Mouse (Mus musculus): Measurements from ENCODE around the gene Cdk6. TPM values are rescaled to one million over a fixed set of nuclear protein-coding genes. Genes with fewer than 3 reads are reported as not detected.
"Not testable (repeated sequence)": the region's sequence is repeated elsewhere in the genome, so short reads cannot be mapped to it uniquely, and the experiment has no call there.

Cdk6 gene
- polyA plus RNA-seq, 1 experiment from 2014 or later: 18.0 TPM

DNA sequence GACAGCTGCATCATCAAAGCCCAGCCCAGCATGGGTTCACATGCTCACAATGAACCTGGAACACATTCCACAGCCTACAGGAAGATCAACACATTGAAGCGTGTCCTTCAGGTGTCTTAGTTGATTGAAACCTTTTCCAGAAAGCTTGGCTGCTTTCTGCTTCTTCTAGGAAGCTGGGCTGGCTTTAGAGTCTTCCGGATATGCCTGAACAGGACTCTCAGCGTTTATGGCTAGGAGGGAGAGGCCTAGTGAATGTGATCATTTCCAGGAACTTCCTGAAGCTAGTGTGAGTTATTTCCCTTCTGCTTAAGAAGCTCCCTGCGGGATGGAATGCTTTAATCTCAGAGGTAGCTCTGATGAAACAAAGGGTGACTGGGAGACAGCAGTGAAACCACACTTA lies 17.2 kb upstream of the Cdk6 start:
- 71% methylated on average over 4 of the region's 4 CpGs for WGBS
- Histone ChIP-seq H3K4me1 (replicated peaks) (no peaks in the 10 kb centered on the region), H3K9me3 (no peaks in the 10 kb centered on the region), H3K36me3 (no peaks in the 10 kb centered on the region), H3K9ac (replicated peaks) (no peak overlapping the region), H3K4me2 (replicated peaks) (no peak overlapping the region), H3K27ac (no peak overlapping the region), H3K27me3 (no peaks in the 10 kb centered on the region), H3K4me3 (replicated peaks) (no peak overlapping the region)
- ATAC-seq: no peak

DNA sequence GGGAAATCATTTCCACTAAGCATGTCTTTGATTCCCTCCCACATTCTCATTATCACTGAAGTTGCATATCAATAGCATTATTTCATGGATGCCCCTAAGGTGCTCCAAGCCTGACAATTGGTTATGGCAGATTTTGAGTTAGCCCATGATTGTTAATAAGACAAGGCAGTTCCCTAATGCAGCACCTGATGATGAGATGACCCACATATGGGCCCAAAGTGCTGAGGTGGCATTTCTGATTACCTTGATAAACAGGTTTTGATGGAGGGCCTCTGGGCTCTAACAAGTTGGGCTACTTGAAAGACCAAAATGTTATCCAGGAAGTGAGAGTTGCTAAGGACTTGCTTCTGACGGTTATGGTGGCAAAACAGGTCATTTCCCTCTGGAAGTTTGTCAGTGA lies 11.9 kb upstream of the Cdk6 start:
- H3K4me2 ChIP-seq (replicated peaks): no peak overlapping the region
- no peak for ATAC-seq
- no peak overlapping the region for H3K4me3 ChIP-seq (replicated peaks)
- no peaks in the 10 kb centered on the region for H3K27me3 ChIP-seq
- no peaks in the 10 kb centered on the region for H3K4me1 ChIP-seq (replicated peaks)
- H3K9me3 ChIP-seq: no peaks in the 10 kb centered on the region
- no peak overlapping the region for H3K9ac ChIP-seq (replicated peaks)
- H3K36me3 ChIP-seq: no peaks in the 10 kb centered on the region
- no peak overlapping the region for H3K27ac ChIP-seq
- WGBS: 63% methylated on average over 1 of the region's 1 CpGs

DNA sequence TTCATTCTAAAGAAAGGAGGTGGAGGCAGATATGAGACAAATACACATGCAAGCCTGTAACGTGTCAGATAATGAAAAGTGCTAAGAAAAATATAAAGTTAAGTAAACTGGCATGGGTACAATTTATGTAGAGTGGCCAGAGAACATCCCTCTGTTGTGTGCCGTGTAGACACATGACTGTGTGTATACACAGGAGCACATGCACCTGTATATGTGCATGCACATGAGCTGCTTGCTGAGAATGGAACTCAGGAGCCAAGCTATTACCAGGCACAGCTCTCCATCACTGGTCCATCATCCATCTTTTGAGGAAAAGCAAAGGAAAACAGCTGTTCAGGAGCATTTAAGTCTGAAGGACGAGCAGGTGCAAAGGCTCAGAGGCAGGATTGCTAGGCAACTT lies 10.4 kb upstream of the Cdk6 start:
- H3K36me3 ChIP-seq: no peaks in the 10 kb centered on the region

DNA sequence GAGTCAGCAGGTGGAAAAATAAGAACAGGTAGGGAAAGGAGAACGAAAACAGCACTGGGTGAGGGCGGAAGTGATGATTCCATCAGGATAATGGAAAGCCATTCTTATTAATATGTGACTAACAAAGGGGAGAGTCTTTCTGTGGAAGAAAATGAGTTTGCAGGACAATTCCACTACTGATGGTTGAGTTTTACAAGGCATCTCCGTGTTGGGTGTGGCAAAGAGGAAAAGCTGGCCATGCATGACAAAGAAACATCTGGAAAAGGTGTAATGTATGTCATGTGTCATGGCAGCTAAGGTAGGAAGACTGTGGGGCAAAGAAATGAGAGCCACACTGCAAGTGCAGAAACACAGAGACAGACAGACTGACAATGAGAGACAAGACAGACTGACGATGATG lies 8.3 kb upstream of the Cdk6 start:
- H3K4me1 ChIP-seq (replicated peaks); H3K27me3 ChIP-seq; H3K9ac ChIP-seq (replicated peaks); H3K27ac ChIP-seq; H3K36me3 ChIP-seq; H3K4me3 ChIP-seq (replicated peaks); H3K9me3 ChIP-seq; H3K4me2 ChIP-seq (replicated peaks); ATAC-seq: not testable (repeated sequence)
- WGBS: 93% methylated on average over 4 of the region's 4 CpGs

More for the DNA sequence above, 10.4 kb upstream of the Cdk6 start:
- H3K4me3 ChIP-seq (replicated peaks): no peak overlapping the region
- H3K4me2 ChIP-seq (replicated peaks): no peak overlapping the region
- 75% methylated on average over 3 of the region's 3 CpGs for whole genome bisulfite sequencing
- no peak overlapping the region for H3K9ac ChIP-seq (replicated peaks)
- H3K27ac ChIP-seq: no peak overlapping the region
- no peaks in the 10 kb centered on the region for H3K27me3 ChIP-seq
- H3K9me3 ChIP-seq: no peaks in the 10 kb centered on the region
- H3K4me1 ChIP-seq (replicated peaks): no peaks in the 10 kb centered on the region
- no peak for ATAC-seq

DNA sequence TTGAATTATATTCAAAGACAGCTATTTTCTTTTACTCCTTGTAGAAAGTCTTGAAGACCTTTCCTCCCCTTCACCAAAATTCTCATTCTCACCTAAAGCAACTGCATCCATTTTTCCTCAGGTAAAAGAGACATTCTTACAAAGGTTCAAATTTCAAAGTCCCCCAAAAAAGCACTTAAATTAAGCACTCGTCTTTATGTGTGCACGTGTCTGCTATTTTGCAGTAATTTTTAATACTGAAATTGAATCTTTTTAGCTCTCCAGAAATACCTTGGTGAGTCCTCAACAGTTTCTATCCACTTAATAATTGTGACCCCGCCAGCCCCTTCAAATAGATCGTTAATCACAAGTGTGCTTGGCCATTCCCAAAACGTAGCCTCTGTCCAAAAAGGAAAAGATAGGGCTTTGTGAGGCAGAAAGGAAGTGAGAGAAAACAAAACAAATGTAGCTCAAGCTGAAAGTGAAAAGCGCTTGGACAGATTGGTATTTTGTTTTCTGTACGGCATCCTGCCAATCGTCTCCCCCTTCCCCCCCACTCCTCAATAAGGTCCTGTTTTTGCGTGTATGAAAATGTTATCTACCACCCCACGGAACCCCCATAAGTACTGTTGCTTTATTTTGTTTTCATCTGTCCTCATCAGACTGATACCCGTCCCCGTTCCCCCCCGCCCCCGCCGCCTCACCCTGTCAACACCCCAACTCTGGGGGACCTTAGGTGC lies 786 bp upstream of the Cdk6 start:
- not testable (repeated sequence) for ATAC-seq, H3K36me3 ChIP-seq, H3K27ac ChIP-seq, H3K9me3 ChIP-seq
- H3K4me3 ChIP-seq (replicated peaks): peak overlapping the region; percentile 57
- peaks cover 35% of the 10 kb centered on the region for H3K4me1 ChIP-seq (replicated peaks)
- WGBS: 3% methylated on average over 15 of the region's 15 CpGs
- peaks cover 42% of the 10 kb centered on the region for H3K27me3 ChIP-seq
- peak overlapping the region; percentile 94 for H3K4me2 ChIP-seq (replicated peaks)
- peak overlapping the region; percentile 62 for H3K9ac ChIP-seq (replicated peaks)

GRCm38 (mm10) chr5:3341931-3342770 lies 866 bp downstream of the Cdk6 start:
- Histone ChIP-seq H3K27me3 (peaks cover 42% of the 10 kb centered on the region), H3K27ac (peak overlapping the region; percentile 56), H3K9ac (replicated peaks) (peak overlapping the region; percentile 64; the same call in 1 of the 2 replicates), H3K4me2 (replicated peaks) (peak overlapping the region; percentile 94), H3K4me1 (replicated peaks) (peaks cover 35% of the 10 kb centered on the region), H3K9me3 (no peaks in the 10 kb centered on the region), H3K36me3 (no peaks in the 10 kb centered on the region), H3K4me3 (replicated peaks) (peak overlapping the region; percentile 57)
- WGBS: under 1% methylated on average over 60 of the region's 60 CpGs
- peak; percentile 44 for ATAC-seq

GRCm38 (mm10) chr5:3342771-3343565 lies 1.7 kb downstream of the Cdk6 start:
- Histone ChIP-seq H3K27me3 (peaks cover 39% of the 10 kb centered on the region), H3K4me1 (replicated peaks) (peaks cover 35% of the 10 kb centered on the region), H3K4me2 (replicated peaks) (peak overlapping the region; percentile 94), H3K9me3 (no peaks in the 10 kb centered on the region), H3K4me3 (replicated peaks) (peak overlapping the region; percentile 57), H3K36me3 (no peaks in the 10 kb centered on the region), H3K27ac (peak overlapping the region; percentile 56), H3K9ac (replicated peaks) (peak overlapping the region; percentile 64)
- under 1% methylated on average over 46 of the region's 46 CpGs for WGBS
- peak; percentile 53 for ATAC-seq

DNA sequence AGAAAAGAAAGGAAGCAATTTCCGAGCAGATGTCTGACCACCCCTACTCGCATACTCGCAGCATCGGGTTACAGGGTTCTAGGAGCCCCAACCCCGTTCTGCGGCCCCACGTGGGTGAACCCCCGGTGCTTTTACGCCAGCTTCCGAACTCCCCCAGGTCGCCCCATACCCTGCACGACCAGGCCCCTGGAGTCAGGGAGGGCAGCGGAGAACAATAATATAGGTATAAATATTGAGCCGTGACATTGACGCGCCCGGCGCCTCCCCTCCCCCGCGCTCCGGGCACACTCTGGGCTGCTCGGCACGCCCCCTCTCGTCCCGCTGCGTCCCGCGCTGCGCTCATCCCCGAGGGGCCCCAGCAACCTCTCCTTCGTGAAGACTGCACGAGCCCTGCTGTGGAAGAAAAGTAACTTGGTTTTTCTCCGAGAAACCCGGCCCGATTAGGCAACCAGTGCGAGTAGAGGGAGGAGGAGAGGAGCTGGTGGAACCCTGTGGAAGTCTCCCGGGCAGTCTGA lies 2.3 kb downstream of the Cdk6 start:
- Histone ChIP-seq H3K9ac (replicated peaks) (peak overlapping the region; percentile 64), H3K9me3 (no peaks in the 10 kb centered on the region), H3K4me1 (replicated peaks) (peaks cover 35% of the 10 kb centered on the region), H3K4me2 (replicated peaks) (peak overlapping the region; percentile 94), H3K27me3 (peaks cover 39% of the 10 kb centered on the region), H3K4me3 (replicated peaks) (peak overlapping the region; percentile 57), H3K27ac (peak overlapping the region; percentile 56), H3K36me3 (no peaks in the 10 kb centered on the region)
- under 1% methylated on average over 37 of the region's 37 CpGs for WGBS
- ATAC-seq: peak; percentile 49

DNA sequence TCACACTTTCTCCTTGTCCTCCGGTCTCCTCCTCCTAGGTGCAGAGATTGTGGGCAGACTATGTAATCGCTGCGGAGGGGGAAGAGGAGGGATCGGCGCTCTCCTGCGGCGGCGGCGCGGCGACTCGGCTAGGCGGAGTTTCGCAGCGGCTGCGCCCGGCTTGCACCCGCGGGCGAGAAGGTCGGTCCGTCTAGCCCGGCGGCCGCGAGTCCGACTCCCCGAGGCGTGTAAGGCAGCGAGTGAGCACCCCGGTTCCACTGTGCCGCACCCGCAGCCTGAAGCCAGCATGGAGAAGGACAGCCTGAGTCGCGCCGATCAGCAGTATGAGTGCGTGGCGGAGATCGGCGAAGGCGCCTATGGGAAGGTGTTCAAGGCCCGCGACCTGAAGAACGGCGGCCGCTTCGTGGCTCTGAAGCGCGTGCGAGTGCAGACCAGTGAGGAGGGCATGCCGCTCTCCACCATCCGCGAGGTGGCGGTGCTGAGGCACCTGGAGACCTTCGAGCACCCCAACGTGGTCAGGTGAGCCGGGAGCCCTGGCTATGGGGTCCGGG lies 2.9 kb downstream of the Cdk6 start:
- ATAC-seq: peak; percentile 71
- under 1% methylated on average over 55 of the region's 58 CpGs for WGBS
- H3K9me3 ChIP-seq: no peaks in the 10 kb centered on the region
- H3K36me3 ChIP-seq: no peaks in the 10 kb centered on the region
- peak overlapping the region; percentile 57 for H3K4me3 ChIP-seq (replicated peaks)
- peak overlapping the region; percentile 56; the same call in 1 of the 2 replicates for H3K27ac ChIP-seq
- peak overlapping the region; percentile 94 for H3K4me2 ChIP-seq (replicated peaks)
- H3K4me1 ChIP-seq (replicated peaks): peaks cover 35% of the 10 kb centered on the region
- H3K27me3 ChIP-seq: peaks cover 38% of the 10 kb centered on the region
- peak overlapping the region; percentile 64 for H3K9ac ChIP-seq (replicated peaks)

DNA sequence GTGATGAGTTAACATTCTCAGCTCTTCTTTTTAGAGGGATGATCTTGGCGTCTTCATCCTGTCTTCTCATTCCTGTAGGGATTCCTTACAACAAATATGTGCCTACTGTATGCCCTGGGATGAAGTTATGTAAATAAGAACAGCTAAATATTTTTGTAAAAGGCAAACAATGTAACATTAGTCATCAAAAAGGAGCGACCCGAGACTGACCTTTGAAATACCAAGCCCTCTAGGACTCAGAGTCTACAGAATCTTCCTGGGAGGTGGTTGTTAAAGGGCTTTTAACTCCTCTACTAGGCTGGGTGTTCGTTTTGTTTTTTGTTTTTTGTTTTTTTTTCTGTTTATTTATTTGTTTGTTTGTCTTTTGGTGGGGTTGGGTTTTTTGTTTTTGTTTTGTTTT lies 4.3 kb downstream of the Cdk6 start:
- not testable (repeated sequence) for ATAC-seq; H3K27ac ChIP-seq; H3K9ac ChIP-seq (replicated peaks); H3K9me3 ChIP-seq; H3K36me3 ChIP-seq; H3K4me3 ChIP-seq (replicated peaks)
- 68% methylated on average over 4 of the region's 4 CpGs for WGBS
- Histone ChIP-seq H3K27me3 (peaks cover 34% of the 10 kb centered on the region), H3K4me1 (replicated peaks) (peaks cover 35% of the 10 kb centered on the region), H3K4me2 (replicated peaks) (0 out of 2 replicates have a peak overlapping the region, but pooled peaks have one; percentile 94)

GRCm38 (mm10) chr5:3349393-3349792 lies 8.1 kb downstream of the Cdk6 start:
- WGBS: 92% methylated on average over 4 of the region's 4 CpGs
- not testable (repeated sequence) for H3K27ac ChIP-seq; ATAC-seq; H3K9ac ChIP-seq (replicated peaks); H3K36me3 ChIP-seq; H3K4me3 ChIP-seq (replicated peaks); H3K4me1 ChIP-seq (replicated peaks); H3K27me3 ChIP-seq; H3K4me2 ChIP-seq (replicated peaks); H3K9me3 ChIP-seq

Data from midbrain, embryonic 13.5 days (tissue).